Mouse (Mus musculus) E14TG2a.4 (cell line): ENCODE results near the gene Bcam.

Source experiments
- CTCF ChIP-seq: conservative IDR thresholded peaks from 2 replicates; pipeline ENCODE4 v1.5.1; 2014; ENCODE audit warnings: low read length
- POU5F1 ChIP-seq: IDR thresholded peaks from 2 replicates; pipeline ENCODE4 v1.6.1; 2014; ENCODE audit warnings: low read length, borderline replicate concordance

DNA sequence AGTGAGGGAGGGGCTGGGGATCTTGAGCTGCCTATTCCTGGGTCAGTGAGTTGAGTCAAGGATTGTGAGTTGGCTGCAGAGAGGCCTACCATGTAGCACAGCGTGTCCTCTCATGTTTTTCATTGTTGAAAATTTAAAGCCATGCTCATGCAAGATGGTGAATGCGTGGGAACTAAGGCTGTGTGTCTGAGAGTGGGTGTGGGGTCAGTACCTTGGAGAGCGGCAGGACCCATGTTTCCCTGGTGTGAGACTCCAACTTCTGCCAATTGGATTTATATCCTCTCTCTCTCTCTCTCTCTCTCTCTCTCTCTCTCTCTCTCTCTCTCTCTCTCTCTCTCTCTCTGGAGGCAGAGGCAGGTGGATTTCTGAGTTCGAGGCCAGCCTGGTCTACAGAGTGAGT, 44.3 kb downstream of the Bcam start:
- no peak for TF ChIP-seq CTCF
- TF ChIP-seq POU5F1: no peak
